Mouse (Mus musculus): ENCODE data around the gene Nr2c1.

DNA sequence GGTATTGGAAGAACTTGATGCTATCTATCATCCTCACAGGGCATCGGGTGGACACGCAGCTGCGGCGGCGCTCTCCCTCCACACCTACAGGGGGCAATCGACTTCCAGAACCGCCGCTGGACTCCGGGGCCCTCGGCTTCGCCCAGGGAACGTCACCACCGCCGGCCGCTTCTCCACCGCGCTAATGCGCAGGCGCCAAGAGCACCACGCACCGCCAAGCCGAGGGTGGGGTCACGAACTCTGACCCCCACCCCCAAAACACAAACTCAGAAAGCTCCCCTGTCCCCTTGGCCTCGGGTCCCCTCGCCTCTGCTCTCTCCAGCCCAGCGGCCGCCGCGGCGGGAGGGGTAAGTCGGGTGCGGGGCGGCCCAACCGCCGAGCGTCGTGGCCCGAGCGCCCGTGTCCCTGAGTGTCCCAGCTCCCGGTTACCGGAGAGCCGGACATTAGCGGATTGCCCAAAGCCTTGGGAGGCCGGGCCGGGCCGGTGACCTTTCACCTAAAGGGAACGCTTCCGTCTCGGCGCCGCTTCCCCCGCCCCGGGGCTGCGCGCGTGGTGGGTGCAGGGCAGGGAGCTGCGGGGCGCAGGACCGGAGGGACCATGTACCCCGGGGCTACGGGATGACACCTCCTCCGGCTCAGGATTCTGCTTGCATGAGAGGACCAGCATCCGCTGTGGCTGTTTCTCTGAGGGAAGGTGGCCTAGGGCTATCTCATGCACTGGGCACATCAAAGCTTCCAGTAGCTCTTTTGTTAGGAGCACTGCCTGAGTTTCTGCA is at the start of gene Nr2c1:
- peak; percentile 42; the same call in 1 of the 2 replicates for TF ChIP-seq CTCF (IDR thresholded peaks at IDR 0.05; ENCODE audit: low read depth, low read length)
- TF ChIP-seq POLR2A (IDR thresholded peaks at IDR 0.05; ENCODE audit: borderline replicate concordance, low read depth, low read length) = no peak

Data from bone marrow macrophage, adult 2 months (primary cell).